Mouse (Mus musculus) liver, adult 2 months (tissue): ENCODE measurements at regions not wholly inside any gene's neighbourhood (a gene's known extent, or its start where the extent isn't known, plus 50 kb on each side); places are given as distances from the start of the nearest gene placed in this dataset.

Experiments
- DNase-seq: peaks from one replicate; pipeline ENCODE4 v3.0.0-alpha.2; 2011; ENCODE audit warnings: low read depth, low spot score; ENCODE audit errors: extremely low read depth
- H3K27ac ChIP-seq: fragments of 200-500 bp; replicated peaks from 2 replicates; pipeline ENCODE4 v1.5.1; 2012; ENCODE audit warnings: low read depth, mild to moderate bottlenecking, control low read depth, inconsistent platforms, low read length; ENCODE audit not compliant: insufficient read depth
- H3K27me3 ChIP-seq: fragments of 200-500 bp; 2 replicates; pipeline ENCODE4 v1.6.1; 2012; ENCODE audit warnings: mild to moderate bottlenecking, moderate library complexity, low read length, inconsistent platforms; ENCODE audit not compliant: control insufficient read depth, insufficient read depth
- H3K36me3 ChIP-seq: fragments of 200-500 bp; 2 replicates; pipeline ENCODE4 v1.6.1; 2012; ENCODE audit warnings: low read length, inconsistent platforms; ENCODE audit not compliant: control insufficient read depth, insufficient read depth
- H3K4me1 ChIP-seq: fragments of 200-500 bp; 2 replicates; pipeline ENCODE4 v1.6.1; 2011; ENCODE audit warnings: low read length; ENCODE audit not compliant: control insufficient read depth, insufficient read depth
- H3K4me3 ChIP-seq: fragments of 200-500 bp; 2 replicates; pipeline ENCODE4 v1.5.1; 2011; ENCODE audit warnings: low read depth, mild to moderate bottlenecking, control low read depth, low read length, moderate library complexity; ENCODE audit not compliant: insufficient read depth
- H3K79me2 ChIP-seq: fragments of 200-500 bp; 2 replicates; pipeline ENCODE4 v1.6.1; 2012; ENCODE audit warnings: inconsistent platforms, mild to moderate bottlenecking, low read length, moderate library complexity; ENCODE audit not compliant: control insufficient read depth, insufficient read depth
- H3K9ac ChIP-seq: fragments of 200-500 bp; 2 replicates; pipeline ENCODE4 v1.6.1; 2012; ENCODE audit warnings: low read depth, mild to moderate bottlenecking, control low read depth, inconsistent platforms, low read length
- CTCF ChIP-seq: fragments of 200-500 bp; IDR thresholded peaks from 2 replicates; pipeline ENCODE4 v1.5.1; 2011; ENCODE audit warnings: low read depth, low read length, control low read depth
- POLR2A ChIP-seq: fragments of 200-500 bp; IDR thresholded peaks from 2 replicates; pipeline ENCODE4 v1.6.1; 2011; ENCODE audit warnings: low read length, control low read depth; ENCODE audit not compliant: insufficient read depth; ENCODE audit errors: extremely low read depth
- whole genome bisulfite sequencing: fragments of 180-500 bp; shearing (Covaris S2); methylation state at CpG from one replicate; pipeline ENCODE4 v1.1.7; 2018; 5-methylcytosine and 5-hydroxymethylcytosine counted together

DNA sequence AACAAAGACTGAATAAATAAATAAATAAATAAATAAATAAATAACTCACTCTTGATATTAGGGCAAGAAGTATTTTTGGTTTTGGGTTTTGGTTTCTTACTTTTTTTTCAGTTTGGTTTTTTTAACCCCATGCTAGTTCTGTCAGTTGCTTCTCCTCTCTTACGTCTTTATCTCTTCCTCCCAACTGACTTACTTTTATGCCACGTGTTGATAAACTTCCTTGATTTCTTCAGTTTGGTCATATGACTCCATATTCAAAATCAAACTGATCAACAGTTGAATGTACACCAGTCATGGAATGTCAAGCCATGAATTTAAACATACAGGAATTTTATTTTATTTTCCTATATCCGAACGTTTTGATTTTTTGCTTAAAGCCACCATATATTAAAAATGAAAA is 697.5 kb upstream of the Zeb2 start:
- H3K79me2 ChIP-seq, result no peaks in the 10 kb centered on the region
- WGBS, result 86% methylated on average over 4 of the region's 4 CpGs
- H3K36me3 ChIP-seq, result no peaks in the 10 kb centered on the region
- H3K27me3 ChIP-seq, result no peaks in the 10 kb centered on the region
- no peak overlapping the region for H3K9ac ChIP-seq
- no peak for DNase-seq
- no peak for TF ChIP-seq POLR2A
- TF ChIP-seq CTCF, result no peak
- no peak overlapping the region for H3K27ac ChIP-seq
- no peaks in the 10 kb centered on the region for H3K4me1 ChIP-seq
- no peak overlapping the region for H3K4me3 ChIP-seq

DNA sequence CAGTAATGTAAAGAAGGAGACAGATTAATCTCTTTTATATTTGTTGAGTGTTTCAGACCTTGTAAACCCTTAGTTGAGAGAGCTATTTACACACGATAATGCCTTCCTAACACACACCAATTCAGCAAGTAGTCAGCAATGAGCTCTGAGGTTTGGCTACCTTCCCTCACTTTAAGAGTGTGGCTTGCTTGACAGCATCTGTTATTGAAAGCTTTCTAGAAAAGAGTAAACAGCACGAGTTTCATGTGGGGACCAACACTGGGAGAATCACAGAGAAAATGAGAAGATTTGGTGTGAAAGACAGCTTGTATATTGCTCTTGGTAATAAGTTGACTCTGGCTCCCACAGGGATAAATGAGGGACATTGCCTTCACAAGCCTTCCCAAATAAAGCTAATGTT is 688.1 kb upstream of the Zeb2 start:
- Histone ChIP-seq H3K9ac (no peak overlapping the region), H3K79me2 (no peaks in the 10 kb centered on the region), H3K27ac (no peak overlapping the region), H3K4me3 (no peak overlapping the region), H3K4me1 (no peaks in the 10 kb centered on the region), H3K36me3 (no peaks in the 10 kb centered on the region), H3K27me3 (no peaks in the 10 kb centered on the region)
- no peak for TF ChIP-seq CTCF
- TF ChIP-seq POLR2A, result no peak
- 68% methylated on average over 2 of the region's 2 CpGs for WGBS
- DNase-seq, result no peak

GRCm38 (mm10) chr2:45800131-45800530 is 682.9 kb upstream of the Zeb2 start:
- no peak overlapping the region for H3K9ac ChIP-seq
- no peak overlapping the region for H3K4me3 ChIP-seq
- WGBS, result 83% methylated on average over 2 of the region's 2 CpGs
- TF ChIP-seq CTCF (no peak), POLR2A (no peak)
- H3K79me2 ChIP-seq, result no peaks in the 10 kb centered on the region
- no peak for DNase-seq
- H3K36me3 ChIP-seq, result no peaks in the 10 kb centered on the region
- H3K27me3 ChIP-seq, result no peaks in the 10 kb centered on the region
- H3K4me1 ChIP-seq, result no peaks in the 10 kb centered on the region
- H3K27ac ChIP-seq, result no peak overlapping the region

DNA sequence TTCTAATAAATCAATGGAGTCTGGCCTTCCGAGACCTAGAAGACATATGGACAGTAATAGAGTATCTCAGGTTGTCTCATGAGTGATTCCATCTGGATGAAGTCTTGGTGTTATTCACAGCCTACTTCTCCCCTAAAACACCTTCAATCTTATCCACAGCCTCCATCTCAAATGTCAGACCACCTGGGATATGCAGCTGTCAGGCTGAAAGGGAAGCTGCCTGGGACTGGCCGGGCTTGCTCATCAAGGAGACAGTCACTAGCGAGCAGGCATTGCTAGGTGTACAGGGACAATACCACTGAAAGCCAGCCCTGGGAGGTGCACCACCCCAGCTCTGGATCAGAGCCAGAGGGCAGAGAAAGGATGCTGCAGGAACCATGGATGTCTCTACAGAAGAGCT is 676.4 kb upstream of the Zeb2 start:
- Histone ChIP-seq H3K36me3 (no peaks in the 10 kb centered on the region), H3K4me3 (no peak overlapping the region), H3K27ac (no peak overlapping the region), H3K4me1 (no peaks in the 10 kb centered on the region), H3K79me2 (no peaks in the 10 kb centered on the region), H3K27me3 (no peaks in the 10 kb centered on the region), H3K9ac (no peak overlapping the region)
- TF ChIP-seq CTCF, result no peak
- TF ChIP-seq POLR2A, result no peak
- WGBS, result 91% methylated on average over 3 of the region's 3 CpGs
- DNase-seq, result no peak

GRCm38 (mm10) chr2:45789739-45790138 is 672.5 kb upstream of the Zeb2 start:
- Histone ChIP-seq H3K4me1 (no peaks in the 10 kb centered on the region), H3K4me3 (no peak overlapping the region), H3K36me3 (no peaks in the 10 kb centered on the region), H3K27ac (no peak overlapping the region), H3K9ac (no peak overlapping the region), H3K79me2 (no peaks in the 10 kb centered on the region), H3K27me3 (no peaks in the 10 kb centered on the region)
- no peak for TF ChIP-seq POLR2A
- no peak for TF ChIP-seq CTCF
- 84% methylated on average over 4 of the region's 4 CpGs for WGBS
- no peak for DNase-seq

DNA sequence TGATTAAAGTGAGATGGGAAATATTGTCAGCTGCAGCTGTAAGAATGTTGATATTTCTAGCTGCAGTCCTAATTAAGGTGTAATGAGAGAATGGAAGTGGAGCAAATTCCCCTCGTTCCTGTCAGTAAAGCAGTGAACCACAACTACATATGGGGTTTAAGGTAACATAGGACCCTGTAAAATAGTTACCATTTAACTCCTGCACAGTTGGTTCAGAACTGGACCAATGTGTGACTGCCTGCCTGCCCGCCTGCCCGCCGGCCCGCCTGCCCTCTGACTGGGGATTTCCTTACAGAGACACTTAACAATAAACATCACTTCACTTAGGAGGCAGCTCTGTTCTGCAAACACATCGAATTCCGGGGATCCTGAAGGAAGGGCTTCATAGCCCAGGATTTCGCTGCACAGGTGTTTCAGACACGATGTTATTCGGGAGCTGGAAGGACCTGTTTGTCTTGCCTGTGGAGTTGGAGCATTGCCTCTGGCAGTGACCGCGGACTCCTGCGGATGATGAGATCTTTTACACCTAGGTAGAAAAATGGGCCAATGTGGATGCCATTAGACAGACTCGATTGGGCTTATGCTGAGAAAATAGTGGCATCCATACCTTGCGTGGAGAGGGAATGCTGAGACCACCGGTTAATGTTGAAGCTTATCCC is 670.7 kb upstream of the Zeb2 start:
- Histone ChIP-seq H3K27me3 (no peaks in the 10 kb centered on the region), H3K4me3 (no peak overlapping the region), H3K36me3 (no peaks in the 10 kb centered on the region), H3K9ac (no peak overlapping the region), H3K27ac (no peak overlapping the region), H3K79me2 (no peaks in the 10 kb centered on the region), H3K4me1 (no peaks in the 10 kb centered on the region)
- DNase-seq, result no peak
- no peak for TF ChIP-seq CTCF
- no peak for TF ChIP-seq POLR2A
- 60% methylated on average over 16 of the region's 16 CpGs for WGBS
